Mouse (Mus musculus) left cerebral cortex, adult 2 months (tissue): ENCODE data around the gene Cntf. TPM values are rescaled to one million over a fixed set of nuclear protein-coding genes. Genes with fewer than 3 reads are reported as not detected.
"Not testable (repeated sequence)": the region's sequence is repeated elsewhere in the genome, so short reads cannot be mapped to it uniquely, and the experiment has no call there.

Source experiments
- DNase-seq, 2 experiments: peaks; one replicate each; pipeline ENCODE4 v3.0.0; 2021 to 2022; ENCODE audit warnings: low spot score in 2 of 2, mixed read lengths in 1 of 2; ENCODE audit errors: extremely low spot score in 1 of 2
- H3K27ac ChIP-seq: fragments of 200-600 bp; 2 replicates; pipeline ENCODE4 v1.8.1; 2022
- H3K4me3 ChIP-seq: fragments of 200-600 bp; 2 replicates; pipeline ENCODE4 v1.8.1; 2022
- CTCF ChIP-seq: fragments of 200-600 bp; IDR thresholded peaks from 2 replicates; pipeline ENCODE4 v1.8.1; 2022; ENCODE audit warnings: antibody characterized with exemption, mild to moderate bottlenecking, moderate library complexity
- intact Hi-C: fragments of 180-260 bp; cut with DNase I; formaldehyde crosslinking; loops from one replicate; pipeline ENCODE4 v1.15.1; 2025
- total RNA-seq, 2 experiments: library from RNA; stranded (reverse); gene quantifications; 2 replicates each; pipeline ENCODE4 v1.2.3; 2021

The Cntf gene
- total RNA-seq, 2 experiments from 2014 or later = 2.3 to 4.0 TPM

- intact Hi-C loops = loop anchor here (10.0 kb wide), 1 partner anchor 825 kb away; no protein-coding TSS in a partner anchor
- no peak for TF ChIP-seq CTCF
- no peak overlapping the region for H3K4me3 ChIP-seq
- DNase-seq = peak; percentile 24 to 45
- no peak overlapping the region for H3K27ac ChIP-seq
Measured at GRCm38 (mm10) chr19:12759656-12760055, 5.8 kb downstream of the Cntf start.

GRCm38 (mm10) chr19:12758936-12759478, 6.4 kb downstream of the Cntf start:
- H3K4me3 ChIP-seq = no peak overlapping the region
- no peak overlapping the region for H3K27ac ChIP-seq
- TF ChIP-seq CTCF = no peak
- intact Hi-C loops = no loop called here
- no peak for DNase-seq

GRCm38 (mm10) chr19:12756286-12756685, 9.1 kb downstream of the Cntf start:
- TF ChIP-seq CTCF = no peak
- intact Hi-C loops = no loop called here
- H3K4me3 ChIP-seq = no peak overlapping the region
- H3K27ac ChIP-seq = no peak overlapping the region
- DNase-seq = no peak

GRCm38 (mm10) chr19:12731950-12732349, 33.5 kb downstream of the Cntf start:
- intact Hi-C loops = no loop called here
- no peak overlapping the region for H3K4me3 ChIP-seq
- no peak overlapping the region for H3K27ac ChIP-seq
- no peak for DNase-seq
- no peak for TF ChIP-seq CTCF

- TF ChIP-seq CTCF = no peak
- intact Hi-C loops = no loop called here
Measured at GRCm38 (mm10) chr19:12731036-12731435, 34.4 kb downstream of the Cntf start.

GRCm38 (mm10) chr19:12725851-12726250, 39.6 kb downstream of the Cntf start:
- H3K4me3 ChIP-seq = no peak overlapping the region
- no peak for TF ChIP-seq CTCF
- intact Hi-C loops = no loop called here

More at GRCm38 (mm10) chr19:12731036-12731435, 34.4 kb downstream of the Cntf start:
- no peak for DNase-seq
- Histone ChIP-seq H3K27ac (no peak overlapping the region), H3K4me3 (no peak overlapping the region)

GRCm38 (mm10) chr19:12722308-12722707, 43.1 kb downstream of the Cntf start:
- no peak for DNase-seq
- no peak overlapping the region for H3K27ac ChIP-seq
- TF ChIP-seq CTCF = peak; percentile 53
- no peak overlapping the region for H3K4me3 ChIP-seq
- intact Hi-C loops = loop anchor here (2.0 kb wide), 1 partner anchor 74 kb away; the partner anchor contains the start of genes Lpxn and Zfp91

More at GRCm38 (mm10) chr19:12725851-12726250, 39.6 kb downstream of the Cntf start:
- no peak overlapping the region for H3K27ac ChIP-seq
- no peak for DNase-seq

GRCm38 (mm10) chr19:12721596-12721995, 43.8 kb downstream of the Cntf start:
- H3K4me3 ChIP-seq, DNase-seq, H3K27ac ChIP-seq, intact Hi-C loops: not testable (repeated sequence)

- intact Hi-C loops, H3K4me3 ChIP-seq, DNase-seq, H3K27ac ChIP-seq: not testable (repeated sequence)
Measured at GRCm38 (mm10) chr19:12720919-12721318, 44.5 kb downstream of the Cntf start.

GRCm38 (mm10) chr19:12720463-12720862, 45.0 kb downstream of the Cntf start:
- no peak overlapping the region for H3K27ac ChIP-seq
- H3K4me3 ChIP-seq = no peak overlapping the region
- no peak for DNase-seq
- intact Hi-C loops = no loop called here
- no peak for TF ChIP-seq CTCF

- intact Hi-C loops = no loop called here
- no peak for DNase-seq
- Histone ChIP-seq H3K27ac (no peak overlapping the region), H3K4me3 (no peak overlapping the region)
- TF ChIP-seq CTCF = no peak
Measured at GRCm38 (mm10) chr19:12719189-12719588, 46.2 kb downstream of the Cntf start.

Other genes starting within 250 kb of the Cntf start
- gene Fam111a, start 219.9 kb downstream of the Cntf start, total RNA-seq = 1 to 10 TPM; 1.5 to 2.2 TPM
- gene Gm4952, start 165.7 kb downstream of the Cntf start, total RNA-seq = under 1 TPM in 1 of 2 experiments, not detected in 1; 0.29 TPM
- gene Glyat, start 132.3 kb downstream of the Cntf start, total RNA-seq = not detected
- gene Olfr1442, start 95.2 kb downstream of the Cntf start, total RNA-seq = not detected
- not detected for gene Olfr1443, start 87.5 kb downstream of the Cntf start, total RNA-seq
- not detected for gene Keg1, start 69.8 kb downstream of the Cntf start, total RNA-seq
- 10 to 100 TPM; 89.2 to 97.0 TPM for gene Zfp91, start 30.5 kb upstream of the Cntf start, total RNA-seq
- gene Lpxn, start 30.6 kb upstream of the Cntf start, total RNA-seq = 1 to 10 TPM; 1.4 to 1.5 TPM
- not detected for gene Gm5244, start 81.0 kb upstream of the Cntf start, total RNA-seq
- gene Olfr1444, start 91.7 kb upstream of the Cntf start, total RNA-seq = not detected
- gene Olfr1445, start 118.2 kb upstream of the Cntf start, total RNA-seq = not detected
- gene Olfr1446, start 127.9 kb upstream of the Cntf start, total RNA-seq = not detected
- not detected for gene Olfr1447, start 138.1 kb upstream of the Cntf start, total RNA-seq
- gene Olfr1448, start 158.8 kb upstream of the Cntf start, total RNA-seq = not detected
- not detected for gene Olfr1449, start 165.2 kb upstream of the Cntf start, total RNA-seq
- not detected for gene Olfr1450, start 184.6 kb upstream of the Cntf start, total RNA-seq
- gene Olfr1451, start 229.4 kb upstream of the Cntf start, total RNA-seq = not detected